Mouse (Mus musculus) testis, adult 2 months (tissue): ENCODE measurements around the gene Calm2. TPM values are rescaled to one million over a fixed set of nuclear protein-coding genes. Genes with fewer than 3 reads are reported as not detected.
A peak's percentile ranks its signal among the peaks of the same experiment; 100 is the strongest.

Source experiments
- H3K27ac ChIP-seq: fragments of 200-500 bp; 2 replicates; pipeline ENCODE4 v1.5.1; 2012; ENCODE audit warnings: low read depth, low read length; ENCODE audit not compliant: control insufficient read depth, insufficient read depth
- H3K27me3 ChIP-seq: fragments of 200-500 bp; 2 replicates; pipeline ENCODE4 v1.6.1; 2012; ENCODE audit warnings: mild to moderate bottlenecking, low read length, moderate library complexity; ENCODE audit not compliant: control insufficient read depth, insufficient read depth
- H3K36me3 ChIP-seq: fragments of 200-500 bp; 2 replicates; pipeline ENCODE4 v1.6.1; 2012; ENCODE audit warnings: mild to moderate bottlenecking, low read length; ENCODE audit not compliant: control insufficient read depth, insufficient read depth
- H3K4me1 ChIP-seq: fragments of 200-500 bp; 2 replicates; pipeline ENCODE4 v1.6.1; 2012; ENCODE audit warnings: low read length; ENCODE audit not compliant: control insufficient read depth, insufficient read depth
- H3K4me3 ChIP-seq: fragments of 200-500 bp; 2 replicates; pipeline ENCODE4 v1.5.1; 2012; ENCODE audit warnings: low read depth, mild to moderate bottlenecking, low read length, moderate library complexity, mixed read lengths; ENCODE audit not compliant: control insufficient read depth
- CTCF ChIP-seq: fragments of 200-500 bp; IDR thresholded peaks from 2 replicates; pipeline ENCODE4 v1.5.1; 2012; ENCODE audit warnings: low read depth, mild to moderate bottlenecking, inconsistent platforms, low read length, moderate library complexity; ENCODE audit not compliant: control insufficient read depth, insufficient read depth, insufficient replicate concordance
- POLR2A ChIP-seq: fragments of 200-500 bp; IDR thresholded peaks from 2 replicates; pipeline ENCODE4 v1.6.1; 2012; ENCODE audit warnings: low read depth, mild to moderate bottlenecking, inconsistent platforms, low read length, moderate library complexity; ENCODE audit not compliant: control insufficient read depth
- polyA plus RNA-seq: library from polyadenylated mRNA; depleted of rRNA; stranded (reverse); fragments of >200 nt; gene quantifications from 2 replicates; pipeline ENCODE4 v1.2.3, GENCODE M21; 2012; rRNA removed

Gene Calm2
- polyA plus RNA-seq = 174 and 245 TPM in 2 replicates

- Histone ChIP-seq H3K36me3 (peaks cover 2% of the 10 kb centered on the region), H3K4me1 (peaks cover 2% of the 10 kb centered on the region; the same call in 1 of the 2 replicates), H3K27ac (peak within 1 kb of the TSS; percentile 99), H3K27me3 (no peaks in the 10 kb centered on the region), H3K4me3 (peak within 1 kb of the TSS; percentile 98)
- TF ChIP-seq CTCF = peak; percentile 4; the same call in 1 of the 2 replicates
- TF ChIP-seq POLR2A = peak; percentile 100
Measured at GRCm38 (mm10) chr17:87446767-87447611, at the start of gene Calm2. Gene Calm2, minus strand, starts transcription at chr17:87446935.

DNA sequence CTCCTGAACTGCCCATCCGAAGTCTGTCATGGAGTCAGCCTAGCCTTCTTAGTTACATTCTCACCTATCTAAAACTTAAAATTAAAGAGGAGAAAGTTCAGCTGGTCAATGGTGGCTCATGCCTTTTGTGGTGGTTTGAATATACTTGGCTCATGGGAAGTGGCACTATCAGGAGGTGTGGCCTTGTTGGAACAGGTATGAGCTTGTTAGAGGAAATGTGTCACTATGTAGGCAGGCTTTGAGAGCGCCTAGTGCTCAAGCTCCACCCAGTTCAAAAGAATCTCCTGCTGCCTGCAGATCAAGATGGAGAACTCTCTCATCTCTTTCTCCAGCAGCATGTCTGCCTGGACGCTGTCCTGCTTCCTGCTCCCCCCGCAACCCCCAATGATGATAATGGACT, 48.8 kb upstream of the Calm2 start:
- TF ChIP-seq POLR2A (no peak), CTCF (no peak)
- no peak overlapping the region for H3K27ac ChIP-seq
- H3K36me3 ChIP-seq = no peaks in the 10 kb centered on the region
- H3K4me3 ChIP-seq = no peak overlapping the region
- no peaks in the 10 kb centered on the region for H3K27me3 ChIP-seq
- no peaks in the 10 kb centered on the region for H3K4me1 ChIP-seq

DNA sequence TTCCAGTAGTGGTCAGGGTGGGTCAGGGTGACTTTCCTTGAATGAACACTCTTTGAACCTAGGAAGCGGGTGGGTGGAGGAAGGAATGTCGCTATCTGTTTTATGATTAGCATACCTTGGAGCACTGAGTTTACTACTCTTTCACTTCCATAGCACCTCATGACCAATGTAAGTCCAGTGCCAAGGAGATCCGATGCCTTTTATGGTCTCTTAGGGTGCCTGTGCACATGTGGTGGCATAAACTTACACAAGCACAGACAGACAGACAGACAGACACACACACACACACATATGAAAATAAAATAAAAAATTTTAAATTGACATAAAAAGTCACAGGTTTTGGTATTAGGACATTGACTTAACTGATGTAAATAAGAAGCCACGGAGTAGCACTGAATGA, 47.6 kb upstream of the Calm2 start:
- H3K27ac ChIP-seq = no peak overlapping the region
- no peaks in the 10 kb centered on the region for H3K36me3 ChIP-seq
- H3K4me3 ChIP-seq = no peak overlapping the region
- H3K4me1 ChIP-seq = no peaks in the 10 kb centered on the region
- no peak for TF ChIP-seq CTCF
- H3K27me3 ChIP-seq = no peaks in the 10 kb centered on the region

DNA sequence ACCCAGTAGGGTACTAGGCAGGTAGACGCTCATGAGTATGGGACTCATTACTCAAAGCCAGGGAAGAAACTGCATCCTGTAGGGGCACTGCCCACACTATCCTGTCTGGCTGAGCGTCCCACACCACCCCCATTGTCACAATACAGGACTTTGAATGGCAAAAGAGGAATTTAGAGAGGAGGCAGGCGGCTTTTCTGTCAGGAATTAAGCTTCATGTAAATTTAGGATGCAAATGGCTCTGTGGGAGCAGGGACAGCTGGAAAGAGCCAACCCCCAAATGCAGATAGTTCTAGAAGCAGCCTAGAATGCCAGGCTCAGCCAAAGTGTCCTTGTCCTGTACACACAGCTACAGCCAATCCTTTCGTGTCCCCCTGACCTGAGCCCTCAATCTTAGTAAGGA, 45.6 kb upstream of the Calm2 start:
- Histone ChIP-seq H3K4me1 (no peaks in the 10 kb centered on the region), H3K4me3 (no peak overlapping the region), H3K27ac (no peak overlapping the region), H3K36me3 (no peaks in the 10 kb centered on the region), H3K27me3 (no peaks in the 10 kb centered on the region)
- TF ChIP-seq CTCF (no peak), POLR2A (no peak)

- Histone ChIP-seq H3K27ac (no peak overlapping the region), H3K27me3 (no peaks in the 10 kb centered on the region), H3K36me3 (no peaks in the 10 kb centered on the region), H3K4me3 (no peak overlapping the region), H3K4me1 (no peaks in the 10 kb centered on the region)
- no peak for TF ChIP-seq POLR2A
- TF ChIP-seq CTCF = no peak
Measured at GRCm38 (mm10) chr17:87490295-87490694, 43.6 kb upstream of the Calm2 start.

GRCm38 (mm10) chr17:87485751-87486150, 39.0 kb upstream of the Calm2 start:
- no peaks in the 10 kb centered on the region for H3K27me3 ChIP-seq
- H3K36me3 ChIP-seq = no peaks in the 10 kb centered on the region
- TF ChIP-seq CTCF (no peak), POLR2A (no peak)
- H3K4me1 ChIP-seq = no peaks in the 10 kb centered on the region
- H3K27ac ChIP-seq = no peak overlapping the region
- H3K4me3 ChIP-seq = no peak overlapping the region

DNA sequence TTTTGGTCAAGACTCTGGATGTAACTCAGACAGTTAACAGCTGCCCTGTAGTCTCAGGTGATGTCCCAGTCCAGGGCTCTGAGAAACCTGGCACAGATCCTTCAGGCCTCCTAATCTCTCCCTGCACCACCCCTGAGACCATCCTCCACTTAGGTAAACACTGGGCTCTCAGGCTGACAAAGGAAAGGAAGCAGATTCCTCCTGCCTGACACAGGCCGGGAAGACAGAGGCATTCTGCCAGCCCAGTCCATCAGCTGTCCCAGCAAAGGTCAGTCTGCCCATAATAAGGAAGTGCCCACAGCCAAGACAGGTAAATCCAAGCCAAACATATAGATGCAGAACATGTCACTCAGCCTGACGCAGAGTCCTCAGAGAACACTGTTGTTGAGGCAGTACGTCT, 36.1 kb upstream of the Calm2 start:
- H3K4me3 ChIP-seq = no peak overlapping the region
- TF ChIP-seq CTCF (no peak), POLR2A (no peak)
- no peak overlapping the region for H3K27ac ChIP-seq

More for the DNA sequence above, 36.1 kb upstream of the Calm2 start:
- Histone ChIP-seq H3K4me1 (no peaks in the 10 kb centered on the region), H3K27me3 (no peaks in the 10 kb centered on the region), H3K36me3 (no peaks in the 10 kb centered on the region)
